Mouse (Mus musculus): ENCODE measurements around the gene Rasgrf1. TPM values are rescaled to one million over a fixed set of nuclear protein-coding genes. Genes with fewer than 3 reads are reported as not detected.

Gene Rasgrf1
- polyA plus RNA-seq, 1 experiment: 6.0 TPM

- DNase-seq (ENCODE audit: low read depth): no peak
Observed at GRCm38 (mm10) chr9:90011849-90012248, 102.1 kb downstream of the Rasgrf1 start.

GRCm38 (mm10) chr9:90014649-90015048, 104.9 kb downstream of the Rasgrf1 start:
- no peak for DNase-seq (ENCODE audit: low read depth)

More at GRCm38 (mm10) chr9:90011849-90012248, 102.1 kb downstream of the Rasgrf1 start:
- no peak for TF ChIP-seq CTCF (IDR thresholded peaks at IDR 0.05; ENCODE audit: borderline replicate concordance, extremely low read depth, insufficient read depth, insufficient read length)
- TF ChIP-seq POLR2A (IDR thresholded peaks at IDR 0.05; ENCODE audit: borderline replicate concordance, extremely low read depth, insufficient read depth, insufficient read length, poor library complexity, severe bottlenecking): no peak

GRCm38 (mm10) chr9:90016204-90016603, 106.5 kb downstream of the Rasgrf1 start:
- no peak for DNase-seq (ENCODE audit: low read depth)
- TF ChIP-seq CTCF (IDR thresholded peaks at IDR 0.05; ENCODE audit: borderline replicate concordance, extremely low read depth, insufficient read depth, insufficient read length) (no peak), POLR2A (IDR thresholded peaks at IDR 0.05; ENCODE audit: borderline replicate concordance, extremely low read depth, insufficient read depth, insufficient read length, poor library complexity, severe bottlenecking) (no peak)

More at GRCm38 (mm10) chr9:90014649-90015048, 104.9 kb downstream of the Rasgrf1 start:
- TF ChIP-seq POLR2A (IDR thresholded peaks at IDR 0.05; ENCODE audit: borderline replicate concordance, extremely low read depth, insufficient read depth, insufficient read length, poor library complexity, severe bottlenecking) (no peak), CTCF (IDR thresholded peaks at IDR 0.05; ENCODE audit: borderline replicate concordance, extremely low read depth, insufficient read depth, insufficient read length) (no peak)

- no peak for TF ChIP-seq POLR2A (IDR thresholded peaks at IDR 0.05; ENCODE audit: borderline replicate concordance, extremely low read depth, insufficient read depth, insufficient read length, poor library complexity, severe bottlenecking)
- no peak for TF ChIP-seq CTCF (IDR thresholded peaks at IDR 0.05; ENCODE audit: borderline replicate concordance, extremely low read depth, insufficient read depth, insufficient read length)
- DNase-seq (ENCODE audit: low read depth): no peak
Observed at GRCm38 (mm10) chr9:90020866-90021265, 111.2 kb downstream of the Rasgrf1 start.

- TF ChIP-seq POLR2A (IDR thresholded peaks at IDR 0.05; ENCODE audit: borderline replicate concordance, extremely low read depth, insufficient read depth, insufficient read length, poor library complexity, severe bottlenecking) (no peak), CTCF (IDR thresholded peaks at IDR 0.05; ENCODE audit: borderline replicate concordance, extremely low read depth, insufficient read depth, insufficient read length) (no peak)
- no peak for DNase-seq (ENCODE audit: low read depth)
Observed at GRCm38 (mm10) chr9:90021442-90021841, 111.7 kb downstream of the Rasgrf1 start.

- DNase-seq (ENCODE audit: low read depth): no peak
- TF ChIP-seq CTCF (IDR thresholded peaks at IDR 0.05; ENCODE audit: borderline replicate concordance, extremely low read depth, insufficient read depth, insufficient read length) (peak; percentile 26; the same call in 1 of the 2 replicates), POLR2A (IDR thresholded peaks at IDR 0.05; ENCODE audit: borderline replicate concordance, extremely low read depth, insufficient read depth, insufficient read length, poor library complexity, severe bottlenecking) (no peak)
Observed at GRCm38 (mm10) chr9:90027709-90028108, 118.0 kb downstream of the Rasgrf1 start.

GRCm38 (mm10) chr9:90033922-90034321, 124.2 kb downstream of the Rasgrf1 start:
- DNase-seq (ENCODE audit: low read depth): no peak
- no peak for TF ChIP-seq CTCF (IDR thresholded peaks at IDR 0.05; ENCODE audit: borderline replicate concordance, extremely low read depth, insufficient read depth, insufficient read length)
- TF ChIP-seq POLR2A (IDR thresholded peaks at IDR 0.05; ENCODE audit: borderline replicate concordance, extremely low read depth, insufficient read depth, insufficient read length, poor library complexity, severe bottlenecking): no peak

- DNase-seq (ENCODE audit: low read depth): no peak
- TF ChIP-seq CTCF (IDR thresholded peaks at IDR 0.05; ENCODE audit: borderline replicate concordance, extremely low read depth, insufficient read depth, insufficient read length) (no peak), POLR2A (IDR thresholded peaks at IDR 0.05; ENCODE audit: borderline replicate concordance, extremely low read depth, insufficient read depth, insufficient read length, poor library complexity, severe bottlenecking) (no peak)
Observed at GRCm38 (mm10) chr9:90035168-90035567, 125.5 kb downstream of the Rasgrf1 start.

- TF ChIP-seq CTCF (IDR thresholded peaks at IDR 0.05; ENCODE audit: borderline replicate concordance, extremely low read depth, insufficient read depth, insufficient read length) (no peak), POLR2A (IDR thresholded peaks at IDR 0.05; ENCODE audit: borderline replicate concordance, extremely low read depth, insufficient read depth, insufficient read length, poor library complexity, severe bottlenecking) (no peak)
- DNase-seq (ENCODE audit: low read depth): no peak
Observed at GRCm38 (mm10) chr9:90035794-90036193, 126.1 kb downstream of the Rasgrf1 start.

GRCm38 (mm10) chr9:90036313-90036712, 126.6 kb downstream of the Rasgrf1 start:
- no peak for TF ChIP-seq CTCF (IDR thresholded peaks at IDR 0.05; ENCODE audit: borderline replicate concordance, extremely low read depth, insufficient read depth, insufficient read length)
- TF ChIP-seq POLR2A (IDR thresholded peaks at IDR 0.05; ENCODE audit: borderline replicate concordance, extremely low read depth, insufficient read depth, insufficient read length, poor library complexity, severe bottlenecking): no peak
- no peak for DNase-seq (ENCODE audit: low read depth)

GRCm38 (mm10) chr9:90038535-90038934, 128.8 kb downstream of the Rasgrf1 start:
- no peak for DNase-seq (ENCODE audit: low read depth)
- TF ChIP-seq CTCF (IDR thresholded peaks at IDR 0.05; ENCODE audit: borderline replicate concordance, extremely low read depth, insufficient read depth, insufficient read length) (no peak), POLR2A (IDR thresholded peaks at IDR 0.05; ENCODE audit: borderline replicate concordance, extremely low read depth, insufficient read depth, insufficient read length, poor library complexity, severe bottlenecking) (no peak)

- DNase-seq (ENCODE audit: low read depth): no peak
- no peak for TF ChIP-seq CTCF (IDR thresholded peaks at IDR 0.05; ENCODE audit: borderline replicate concordance, extremely low read depth, insufficient read depth, insufficient read length)
- no peak for TF ChIP-seq POLR2A (IDR thresholded peaks at IDR 0.05; ENCODE audit: borderline replicate concordance, extremely low read depth, insufficient read depth, insufficient read length, poor library complexity, severe bottlenecking)
Observed at GRCm38 (mm10) chr9:90040916-90041315, 131.2 kb downstream of the Rasgrf1 start.
